9 mouse cellular contexts compared by ENCODE assay signal in genomic region chr13:55171517-55172335, GRCm38 (mm10). TPM values are rescaled to one million over a fixed set of nuclear protein-coding genes. Genes with fewer than 3 reads are reported as not detected.
DNase-seq lines count a peak whose midpoint lies in the region; ATAC-seq lines count a peak whose summit lies in the region.
"Had no signal": no experiment of that assay in that cellular context is flagged by ENCODE, and none has a peak within 500 bp of the region (broad histone marks: within the 10 kb centered on the region; RNA-seq: fewer than 3 reads in every experiment).

No protein-coding gene starts in this region.

- H3K36me3 ChIP-seq in hindbrain, embryonic 12.5 days: no peaks in the 10 kb centered on the region

- H3K9me3 ChIP-seq in hindbrain, embryonic 12.5 days (replicated peaks): no peaks in the 10 kb centered on the region

- intact Hi-C loops in left cerebral cortex, postnatal 25 days (cut with DNase I): no loop called here

- no peaks in the 10 kb centered on the region; the same call in 1 of the 2 replicates for H3K27me3 ChIP-seq in hindbrain, embryonic 12.5 days

- peak overlapping the region; percentile 42 for H3K4me2 ChIP-seq in hindbrain, embryonic 12.5 days (replicated peaks)

- peak; percentile 11 for DNase-seq in A20 (ENCODE audit: low read depth, low spot score)
- DNase-seq in adrenal gland, postnatal 10 days: peak; percentile 80
- peak; percentile 48 to 50 for DNase-seq in frontal cortex, postnatal 10 days (ENCODE audit: low spot score in 2 of 2)
- peak; percentile 33 to 43 for DNase-seq in left cerebral cortex, postnatal 25 days (ENCODE audit: low spot score in 2 of 2)
- peak; percentile 86 for DNase-seq in skeletal muscle tissue, adult 2 months (ENCODE audit: low read depth, low spot score)
- DNase-seq in cerebellum, adult 9-11 months: no peak

- H3K4me1 ChIP-seq in hindbrain, embryonic 12.5 days: peaks cover 34% of the 10 kb centered on the region

- 11% methylated on average over 26 of the region's 26 CpGs for WGBS in hindbrain, embryonic 12.5 days

- H3K9ac ChIP-seq in hindbrain, embryonic 12.5 days: peak overlapping the region; percentile 10

- peak overlapping the region; percentile 85 for H3K27ac ChIP-seq in hindbrain, embryonic 12.5 days

- H3K4me3 ChIP-seq in hindbrain, embryonic 12.5 days: peak overlapping the region; percentile 7; the same call in 1 of the 2 replicates

- peak; percentile 84 for ATAC-seq in hindbrain, embryonic 12.5 days (ENCODE audit: low FRiP score)
- 0 out of 2 replicates have a peak, but pooled peaks have one; percentile 24 for ATAC-seq in megakaryocyte, adult 5-6 weeks (ENCODE audit: poor library complexity, severe bottlenecking)

RNA-seq across cellular contexts. Expression of gene Fgfr4, which starts 19.3 kb away (rescaled TPM):
- 10 to 100 TPM; 22.3 to 28.2 TPM for total RNA-seq in adrenal gland, postnatal 10 days (2021)
- 2.7 and 2.9 TPM in 2 replicates for polyA plus RNA-seq in hindbrain, embryonic 12.5 days (2016; fragmentation: Nextera tagmentation; extraction: Ambion mirVana)
- under 1 TPM; 0.21 to 0.27 TPM for total RNA-seq in left cerebral cortex, postnatal 25 days (2021)
- not detected in 2 replicates for total RNA-seq in megakaryocyte, adult 5-6 weeks (2015)
- total RNA-seq in megakaryocyte, adult 5-6 weeks (2017): not detected in 2 replicates

RNA-seq across cellular contexts. Expression of gene Nsd1, which starts 37.9 kb away (rescaled TPM):
- 100 to 1,000 TPM in 1 of 2 experiments, 10 to 100 TPM in 1; 99.2 to 130 TPM for total RNA-seq in adrenal gland, postnatal 10 days (2021)
- polyA plus RNA-seq in hindbrain, embryonic 12.5 days (2016; fragmentation: Nextera tagmentation; extraction: Ambion mirVana): 78.7 and 81.6 TPM in 2 replicates
- 100 to 1,000 TPM; 124 to 125 TPM for total RNA-seq in left cerebral cortex, postnatal 25 days (2021)
- 68.2 TPM in 2 replicates for total RNA-seq in megakaryocyte, adult 5-6 weeks (2015)
- total RNA-seq in megakaryocyte, adult 5-6 weeks (2017): 71.6 and 83.6 TPM in 2 replicates

RNA-seq across cellular contexts. Expression of gene Gm17617, which starts 38.4 kb away (rescaled TPM):
- total RNA-seq in adrenal gland, postnatal 10 days (2021): not detected
- not detected in 2 replicates for polyA plus RNA-seq in hindbrain, embryonic 12.5 days (2016; fragmentation: Nextera tagmentation; extraction: Ambion mirVana)
- total RNA-seq in left cerebral cortex, postnatal 25 days (2021): not detected
- total RNA-seq in megakaryocyte, adult 5-6 weeks (2015): not detected in 2 replicates
- total RNA-seq in megakaryocyte, adult 5-6 weeks (2017): not detected in 2 replicates
- total RNA-seq: adrenal gland, adult 18-20 months had no signal

Comparison
In these comparisons a context has a peak if more than half of its experiments do, and no peak if none do; other contexts are left out.
1. RNA of gene Fgfr4, which starts 19.3 kb away (total RNA-seq): 22.3 to 28.2 TPM in adrenal gland, postnatal 10 days; 0.21 to 0.27 TPM in left cerebral cortex, postnatal 25 days and not detected in megakaryocyte, adult 5-6 weeks; every median in the first group is over 10 times any median in the second.